Mouse (Mus musculus) neutrophil, adult 65 days (primary cell): Measurements from ENCODE around the gene BC030499. TPM values are rescaled to one million over a fixed set of nuclear protein-coding genes. Genes with fewer than 3 reads are reported as not detected.

Experiments
- total RNA-seq: library from RNA; stranded (reverse); gene quantifications from 2 replicates; pipeline ENCODE4 v1.2.4, GENCODE M21; 2023

BC030499 gene
- total RNA-seq = not detected in 2 replicates

DNA sequence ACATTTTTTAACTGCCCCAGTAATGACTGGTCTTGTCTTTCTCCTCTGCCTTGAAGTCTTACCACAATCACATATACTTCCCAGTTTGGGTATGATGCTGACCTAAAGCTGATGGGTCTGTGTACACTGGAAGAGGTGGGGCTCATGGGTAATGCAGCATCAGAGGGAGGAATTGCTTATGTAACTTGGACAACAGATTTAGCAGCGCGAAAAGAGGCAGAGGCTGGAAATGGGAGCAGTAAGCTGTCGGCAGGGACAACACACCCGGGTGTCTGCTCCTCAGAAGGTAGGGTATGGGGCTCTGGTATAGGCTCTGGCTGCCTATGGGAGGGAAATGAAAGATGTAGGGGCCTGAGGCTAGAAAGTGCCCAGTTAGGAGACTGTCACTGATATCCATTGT is at the start of gene BC030499:
Gene BC030499, plus strand, starts transcription at position 188 of the 400 bp plus-strand sequence.

DNA sequence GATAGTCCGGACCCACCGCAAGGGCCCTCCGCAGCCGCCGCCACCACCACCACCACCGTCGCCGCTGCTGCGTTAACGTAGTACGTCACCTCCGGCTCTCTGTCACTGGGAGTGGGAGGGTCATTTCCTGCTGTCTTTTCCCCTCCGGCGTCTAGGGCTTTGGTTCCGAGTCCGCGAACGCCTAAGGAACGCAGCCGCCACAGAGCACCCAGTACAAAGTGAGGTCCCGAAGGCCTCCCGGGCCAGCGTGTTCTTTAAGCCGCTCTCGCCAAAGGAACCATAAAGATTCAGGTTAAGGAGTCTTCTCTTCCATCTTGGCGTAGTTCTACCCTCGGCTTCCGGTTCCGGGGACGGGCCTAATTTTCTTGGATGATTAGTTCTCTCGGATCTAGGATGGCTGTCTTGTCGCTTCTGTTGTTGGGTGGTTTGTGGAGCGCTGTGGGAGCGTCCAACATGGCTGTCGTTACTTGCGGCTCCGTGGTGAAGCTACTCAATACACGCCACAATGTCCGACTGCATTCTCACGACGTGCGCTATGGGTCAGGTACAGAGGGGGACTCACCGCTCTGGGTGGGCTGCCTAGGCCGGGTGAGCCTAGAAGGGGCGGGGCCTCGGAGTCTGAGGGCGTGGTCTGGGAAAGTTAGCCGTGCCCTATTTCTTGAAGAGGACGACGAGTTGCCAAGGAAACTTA is 44.9 kb upstream of the BC030499 start, which contains the start of the genes Sdf2 and Supt6:
Gene Sdf2, plus strand, starts transcription at position 120 of the 691 bp plus-strand sequence.
Gene Supt6, minus strand, starts transcription at position 361 of the 691 bp plus-strand sequence.

DNA sequence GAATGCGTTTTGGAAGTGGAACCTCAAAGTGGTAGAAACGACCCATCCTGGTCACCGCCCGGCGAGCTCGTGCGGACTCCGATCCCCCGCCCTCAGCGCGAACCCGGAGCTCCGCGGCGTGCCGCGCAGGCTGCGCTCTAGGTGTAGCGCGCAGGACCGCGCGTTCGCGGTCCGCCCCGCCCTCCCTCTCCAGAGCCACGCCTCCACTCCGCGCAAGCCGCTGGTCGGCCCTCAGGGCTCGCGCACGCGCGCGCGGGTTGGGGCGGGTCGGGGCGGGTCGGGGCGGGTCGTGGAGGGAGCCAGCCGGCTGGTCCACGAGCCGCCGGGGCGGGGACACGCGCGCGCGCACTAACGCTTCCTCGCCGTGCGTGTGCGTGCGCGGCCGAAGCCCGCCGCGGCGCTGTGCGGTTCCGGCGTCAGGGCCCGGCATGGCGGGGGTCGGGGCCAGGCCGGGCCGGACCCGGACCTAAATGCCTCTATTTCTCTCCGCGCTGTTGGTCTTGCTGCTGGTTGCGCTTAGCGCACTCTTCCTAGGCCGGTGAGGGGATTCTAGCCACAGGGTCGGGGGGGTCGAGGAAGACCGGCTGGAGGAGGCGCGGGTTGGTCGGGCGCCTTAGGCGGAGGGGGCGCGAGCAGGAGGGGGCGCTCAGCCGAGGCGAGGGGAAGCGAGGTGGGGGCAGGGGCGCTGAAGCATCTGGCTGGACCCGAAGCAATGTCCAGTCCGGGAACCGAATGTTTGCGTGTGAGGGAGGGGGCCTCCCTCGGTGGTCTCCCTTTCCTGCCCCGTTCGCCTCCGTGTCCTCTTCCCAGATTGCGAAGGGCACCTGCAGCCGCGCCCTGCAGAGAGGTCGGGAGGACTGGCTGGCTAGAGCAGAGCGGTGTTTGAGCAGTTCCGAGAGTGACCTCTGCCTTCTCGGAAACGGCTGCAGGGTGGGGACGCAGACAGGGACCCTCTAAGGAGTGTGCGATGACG is 29.0 kb upstream of the BC030499 start, which contains the start of gene 2610507B11Rik:
Gene 2610507B11Rik, plus strand, starts transcription at position 373 of the 973 bp plus-strand sequence.

DNA sequence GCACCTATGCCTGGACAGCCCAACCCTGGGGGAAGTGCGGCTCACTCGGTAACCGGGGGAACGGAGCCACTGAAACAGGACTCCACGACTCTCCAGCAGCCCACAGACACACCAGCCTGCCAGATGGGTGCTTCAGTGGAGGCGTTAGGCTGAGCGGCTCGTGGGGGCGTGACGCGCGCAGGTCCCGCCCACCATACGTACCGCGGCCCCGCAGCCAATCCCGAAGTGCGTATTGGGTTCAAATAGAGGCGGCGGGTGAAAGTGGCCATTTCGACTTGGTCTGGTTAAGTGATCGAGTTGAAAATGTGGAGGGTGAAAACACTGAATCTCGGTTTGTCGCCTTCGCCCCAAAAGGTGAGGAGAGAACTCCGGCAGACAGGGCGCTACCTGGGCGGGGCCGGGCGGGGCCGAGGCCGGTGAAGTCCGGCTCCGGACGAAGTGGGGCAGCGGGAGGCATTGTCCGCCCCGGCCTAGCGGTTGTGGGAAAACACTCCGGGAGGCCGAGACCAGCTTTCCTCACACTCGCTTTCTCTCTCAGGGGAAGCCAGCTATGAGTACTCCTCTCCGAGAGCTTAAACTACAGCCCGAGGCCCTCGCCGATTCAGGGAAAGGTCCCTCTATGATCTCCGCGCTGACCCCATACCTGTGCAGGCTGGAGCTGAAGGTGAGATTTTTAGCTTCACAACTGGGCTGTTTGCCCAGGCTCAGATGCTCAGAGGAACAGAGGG is 10.9 kb downstream of the BC030499 start, which contains the start of gene Spag5:
Gene Spag5, plus strand, starts transcription at position 173 of the 728 bp plus-strand sequence.

DNA sequence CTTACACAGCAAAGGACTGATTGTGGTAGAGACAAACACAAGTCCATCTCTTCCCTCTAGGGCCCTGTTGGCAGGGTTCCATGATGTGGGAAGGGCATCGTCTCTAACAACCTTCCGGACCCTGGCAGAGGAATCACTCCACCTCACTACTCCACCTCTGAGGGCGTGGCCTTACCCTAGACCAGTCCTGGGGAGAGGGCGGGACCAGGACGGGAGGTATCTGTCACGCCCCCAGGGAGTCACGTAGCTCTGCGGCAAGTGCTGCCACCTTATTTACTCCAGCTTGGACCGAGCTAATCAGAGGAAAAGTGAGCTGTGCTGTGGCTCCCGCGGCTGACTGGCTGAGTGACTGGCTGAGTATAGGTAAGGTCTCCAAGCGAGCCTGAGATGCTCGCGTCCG is 32.2 kb downstream of the BC030499 start, which contains the start of gene Aldoc:
Gene Aldoc, plus strand, starts transcription at position 109 of the 400 bp plus-strand sequence.

DNA sequence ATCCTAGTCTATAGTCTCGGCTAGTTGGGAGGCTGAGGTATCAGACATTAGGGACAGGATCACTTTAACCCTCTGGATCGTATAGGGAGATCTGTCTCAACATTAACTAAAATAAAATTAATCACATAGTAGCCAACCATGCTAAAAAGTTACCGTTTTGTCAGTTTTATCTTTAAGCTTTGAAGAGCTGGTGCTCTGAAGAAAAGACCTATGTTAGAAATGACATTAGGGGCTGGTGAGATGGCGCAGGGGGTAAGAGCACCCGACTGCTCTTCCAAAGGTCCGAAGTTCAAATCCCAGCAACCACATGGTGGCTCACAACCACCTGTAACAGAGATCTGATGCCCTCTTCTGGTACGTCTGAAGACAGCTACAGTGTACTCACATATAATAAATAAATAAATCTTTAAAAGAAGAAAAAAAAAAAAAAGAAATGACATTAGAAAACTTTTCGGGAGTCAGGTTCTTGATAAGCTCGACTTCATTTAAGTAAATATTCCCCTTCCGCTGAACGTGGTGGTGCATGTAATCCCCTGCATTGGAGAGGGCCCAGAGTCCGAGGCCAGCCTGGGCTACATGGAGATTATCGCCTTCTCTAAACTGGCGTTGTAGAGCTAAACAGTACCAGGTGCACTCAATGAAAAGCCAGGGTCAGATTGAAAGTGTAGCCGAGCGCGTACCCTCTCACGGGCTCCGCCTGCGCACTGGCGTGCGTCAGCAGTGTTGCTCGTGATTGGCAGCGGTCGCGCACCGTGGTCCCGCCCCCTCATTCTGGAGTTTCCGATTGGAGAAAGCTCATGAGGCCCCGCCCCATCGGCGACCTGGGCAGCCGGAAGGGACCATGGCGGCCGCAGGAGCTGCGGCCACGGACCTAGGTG is 37.2 kb downstream of the BC030499 start, which contains the start of gene Pigs:
Gene Pigs, plus strand, starts transcription at position 782 of the 878 bp plus-strand sequence.

DNA sequence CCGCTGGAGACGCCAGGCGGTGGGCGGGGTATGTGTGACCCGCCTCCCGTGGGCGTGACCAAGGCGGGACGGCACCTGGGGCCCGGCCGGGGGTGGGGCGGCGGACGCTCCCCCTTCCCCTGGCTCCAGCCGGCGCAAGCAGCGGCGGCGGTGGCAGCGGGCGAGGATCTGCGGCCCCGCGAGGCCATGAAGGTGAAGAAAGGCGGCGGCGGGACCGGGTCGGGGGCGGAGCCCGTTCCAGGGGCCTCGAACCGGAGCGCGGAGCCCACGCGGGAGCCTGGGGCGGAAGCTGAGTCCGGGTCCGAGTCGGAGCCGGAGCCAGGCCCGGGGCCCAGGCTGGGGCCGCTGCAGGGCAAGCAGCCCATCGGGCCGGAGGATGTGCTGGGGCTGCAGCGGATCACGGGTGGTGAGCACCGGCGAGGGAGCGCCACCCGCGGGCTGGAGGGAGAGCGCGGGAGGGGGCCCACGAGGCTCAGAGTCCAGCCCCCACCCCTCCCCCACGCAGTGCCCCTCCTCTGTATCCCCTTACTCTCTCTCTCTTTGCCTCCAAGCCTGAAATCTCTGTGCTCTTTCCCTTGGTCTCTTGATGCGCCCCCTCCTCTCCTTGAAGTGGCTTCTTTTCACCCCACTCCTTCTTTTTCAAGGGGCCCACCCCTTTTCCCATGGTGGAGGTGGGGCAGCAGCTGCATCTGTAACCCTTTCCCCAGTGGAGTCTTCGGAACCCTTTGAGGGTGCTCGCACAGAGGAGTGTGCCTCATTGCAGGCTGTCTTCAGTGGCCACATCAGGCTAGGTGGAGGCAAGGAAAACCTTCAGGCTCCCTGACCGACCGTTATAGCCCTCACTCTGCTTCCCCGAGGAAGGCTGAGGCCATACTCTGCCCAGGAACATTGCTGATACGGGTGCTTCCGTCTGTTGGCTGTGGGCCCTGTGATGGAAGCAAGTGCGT is 53.0 kb downstream of the BC030499 start, which contains the start of gene Unc119:
Gene Unc119, plus strand, starts transcription at position 102 of the 947 bp plus-strand sequence.

Other genes starting within 250 kb of the BC030499 start
- 15.6 and 17.2 TPM in 2 replicates for gene Eral1, start 210.5 kb upstream of the BC030499 start, total RNA-seq
- gene Fam222b, start 196.2 kb upstream of the BC030499 start, total RNA-seq = 48.2 and 54.2 TPM in 2 replicates
- 2.9 and 3.7 TPM in 2 replicates for gene Traf4, start 125.3 kb upstream of the BC030499 start, total RNA-seq
- 3.6 and 3.9 TPM in 2 replicates for gene Nek8, start 114.2 kb upstream of the BC030499 start, total RNA-seq
- gene Tlcd1, start 114.1 kb upstream of the BC030499 start, total RNA-seq = 6.2 and 12.3 TPM in 2 replicates
- gene Rpl23a, start 107.3 kb upstream of the BC030499 start, total RNA-seq = 588 and 767 TPM in 2 replicates
- 0.93 and 9.1 TPM in 2 replicates for gene Rab34, start 102.4 kb upstream of the BC030499 start, total RNA-seq
- gene Proca1, start 97.4 kb upstream of the BC030499 start, total RNA-seq = 0.66 and 2.1 TPM in 2 replicates
- 41.3 and 43.1 TPM in 2 replicates for gene Sdf2, start 45.1 kb upstream of the BC030499 start, total RNA-seq
- 55.6 and 76.7 TPM in 2 replicates for gene Supt6, start 44.9 kb upstream of the BC030499 start, total RNA-seq
- 45.5 and 59.1 TPM in 2 replicates for gene 2610507B11Rik, start 29.1 kb upstream of the BC030499 start, total RNA-seq
- 61.2 and 103 TPM in 2 replicates for gene Spag5, start 10.7 kb downstream of the BC030499 start, total RNA-seq
- gene Aldoc, start 32.1 kb downstream of the BC030499 start, total RNA-seq = 2.1 and 2.5 TPM in 2 replicates
- gene Pigs, start 37.6 kb downstream of the BC030499 start, total RNA-seq = 34.3 and 40.8 TPM in 2 replicates
- 115 and 123 TPM in 2 replicates for gene Unc119, start 52.6 kb downstream of the BC030499 start, total RNA-seq
- not detected in 2 replicates for gene Foxn1, start 95.7 kb downstream of the BC030499 start, total RNA-seq
- not detected in 2 replicates for gene Slc13a2, start 131.4 kb downstream of the BC030499 start, total RNA-seq
- gene Slc46a1, start 174.9 kb downstream of the BC030499 start, total RNA-seq = 0.47 and 0.86 TPM in 2 replicates
- 0.09 and 0.60 TPM in 2 replicates for gene Sarm1, start 206.9 kb downstream of the BC030499 start, total RNA-seq
- gene Vtn, start 208.2 kb downstream of the BC030499 start, total RNA-seq = not detected in 2 replicates
- gene Sebox, start 212.6 kb downstream of the BC030499 start, total RNA-seq = not detected in 2 replicates
- 12.7 and 18.9 TPM in 2 replicates for gene Tmem199, start 221.3 kb downstream of the BC030499 start, total RNA-seq
- 14.5 and 18.5 TPM in 2 replicates for gene Poldip2, start 221.4 kb downstream of the BC030499 start, total RNA-seq
- 6.4 and 8.4 TPM in 2 replicates for gene Tnfaip1, start 245.5 kb downstream of the BC030499 start, total RNA-seq
- gene Ift20, start 245.5 kb downstream of the BC030499 start, total RNA-seq = 24.9 and 28.1 TPM in 2 replicates